Mouse (Mus musculus): ENCODE data around the gene Anapc11. TPM values are rescaled to one million over a fixed set of nuclear protein-coding genes. Genes with fewer than 3 reads are reported as not detected.
A peak's percentile ranks its signal among the peaks of the same experiment; 100 is the strongest.
"Not testable (repeated sequence)": the region's sequence is repeated elsewhere in the genome, so short reads cannot be mapped to it uniquely, and the experiment has no call there.

Gene Anapc11
- polyA plus RNA-seq, 1 experiment from 2014 or later: 236 TPM

GRCm38 (mm10) chr11:120558843-120559242, 39.4 kb upstream of the Anapc11 start:
- H3K4me3 ChIP-seq (ENCODE audit: low read depth, low read length); ATAC-seq (ENCODE audit: low read depth); H3K4me1 ChIP-seq (ENCODE audit: control insufficient read depth, insufficient read depth, low read length); H3K9ac ChIP-seq (replicated peaks; ENCODE audit: low read depth, low read length); H3K27ac ChIP-seq (ENCODE audit: low read depth, low read length); H3K4me2 ChIP-seq (ENCODE audit: low read depth, low read length); H3K9me3 ChIP-seq (ENCODE audit: control insufficient read depth, low read length); H3K27me3 ChIP-seq (ENCODE audit: control insufficient read depth, insufficient read depth, low read length): not testable (repeated sequence)
- WGBS: 85% methylated on average over 6 of the region's 6 CpGs
- H3K36me3 ChIP-seq (ENCODE audit: control insufficient read depth, insufficient read depth, low read length): peaks cover 39% of the 10 kb centered on the region

- Histone ChIP-seq H3K9ac (replicated peaks; ENCODE audit: low read depth, low read length) (no peak overlapping the region), H3K4me2 (ENCODE audit: low read depth, low read length) (no peak overlapping the region), H3K36me3 (ENCODE audit: control insufficient read depth, insufficient read depth, low read length) (peaks cover 60% of the 10 kb centered on the region), H3K27me3 (ENCODE audit: control insufficient read depth, insufficient read depth, low read length) (no peaks in the 10 kb centered on the region), H3K9me3 (ENCODE audit: control insufficient read depth, low read length) (no peaks in the 10 kb centered on the region), H3K27ac (ENCODE audit: low read depth, low read length) (no peak overlapping the region), H3K4me1 (ENCODE audit: control insufficient read depth, insufficient read depth, low read length) (no peaks in the 10 kb centered on the region), H3K4me3 (ENCODE audit: low read depth, low read length) (no peak overlapping the region)
- WGBS: 95% methylated on average over 13 of the region's 13 CpGs
- ATAC-seq (ENCODE audit: low read depth): no peak
Measured at GRCm38 (mm10) chr11:120560952-120561728, 37.1 kb upstream of the Anapc11 start.

- WGBS: 96% methylated on average over 13 of the region's 13 CpGs
- no peak overlapping the region for H3K4me3 ChIP-seq (ENCODE audit: low read depth, low read length)
Measured at GRCm38 (mm10) chr11:120562949-120563348, 35.3 kb upstream of the Anapc11 start.

GRCm38 (mm10) chr11:120565114-120565513, 33.1 kb upstream of the Anapc11 start:
- peaks cover 88% of the 10 kb centered on the region for H3K36me3 ChIP-seq (ENCODE audit: control insufficient read depth, insufficient read depth, low read length)
- H3K9ac ChIP-seq (replicated peaks; ENCODE audit: low read depth, low read length): no peak overlapping the region
- H3K9me3 ChIP-seq (ENCODE audit: control insufficient read depth, low read length): no peaks in the 10 kb centered on the region
- no peak overlapping the region for H3K4me2 ChIP-seq (ENCODE audit: low read depth, low read length)
- H3K4me3 ChIP-seq (ENCODE audit: low read depth, low read length): no peak overlapping the region
- 91% methylated on average over 9 of the region's 9 CpGs for WGBS
- no peak for ATAC-seq (ENCODE audit: low read depth)
- H3K27ac ChIP-seq (ENCODE audit: low read depth, low read length): no peak overlapping the region
- H3K27me3 ChIP-seq (ENCODE audit: control insufficient read depth, insufficient read depth, low read length): no peaks in the 10 kb centered on the region
- H3K4me1 ChIP-seq (ENCODE audit: control insufficient read depth, insufficient read depth, low read length): no peaks in the 10 kb centered on the region

More at GRCm38 (mm10) chr11:120562949-120563348, 35.3 kb upstream of the Anapc11 start:
- no peak overlapping the region for H3K9ac ChIP-seq (replicated peaks; ENCODE audit: low read depth, low read length)
- H3K4me2 ChIP-seq (ENCODE audit: low read depth, low read length): no peak overlapping the region
- peaks cover 78% of the 10 kb centered on the region for H3K36me3 ChIP-seq (ENCODE audit: control insufficient read depth, insufficient read depth, low read length)
- H3K27me3 ChIP-seq (ENCODE audit: control insufficient read depth, insufficient read depth, low read length): no peaks in the 10 kb centered on the region
- H3K4me1 ChIP-seq (ENCODE audit: control insufficient read depth, insufficient read depth, low read length): no peaks in the 10 kb centered on the region
- ATAC-seq (ENCODE audit: low read depth): no peak
- H3K9me3 ChIP-seq (ENCODE audit: control insufficient read depth, low read length): no peaks in the 10 kb centered on the region
- H3K27ac ChIP-seq (ENCODE audit: low read depth, low read length): no peak overlapping the region

- Histone ChIP-seq H3K27ac (ENCODE audit: low read depth, low read length) (no peak overlapping the region), H3K4me2 (ENCODE audit: low read depth, low read length) (no peak overlapping the region), H3K4me3 (ENCODE audit: low read depth, low read length) (no peak overlapping the region), H3K9me3 (ENCODE audit: control insufficient read depth, low read length) (no peaks in the 10 kb centered on the region), H3K27me3 (ENCODE audit: control insufficient read depth, insufficient read depth, low read length) (no peaks in the 10 kb centered on the region), H3K9ac (replicated peaks; ENCODE audit: low read depth, low read length) (no peak overlapping the region), H3K4me1 (ENCODE audit: control insufficient read depth, insufficient read depth, low read length) (peaks cover 8% of the 10 kb centered on the region), H3K36me3 (ENCODE audit: control insufficient read depth, insufficient read depth, low read length) (peaks cover 64% of the 10 kb centered on the region)
- ATAC-seq (ENCODE audit: low read depth): no peak
- WGBS: 92% methylated on average over 6 of the region's 6 CpGs
Measured at GRCm38 (mm10) chr11:120568324-120568723, 29.9 kb upstream of the Anapc11 start.

GRCm38 (mm10) chr11:120571122-120571521, 27.1 kb upstream of the Anapc11 start:
- Histone ChIP-seq H3K27me3 (ENCODE audit: control insufficient read depth, insufficient read depth, low read length) (no peaks in the 10 kb centered on the region), H3K4me2 (ENCODE audit: low read depth, low read length) (peak overlapping the region; percentile 95; the same call in 1 of the 2 replicates), H3K4me3 (ENCODE audit: low read depth, low read length) (no peak overlapping the region; the same call in 1 of the 2 replicates), H3K9ac (replicated peaks; ENCODE audit: low read depth, low read length) (no peak overlapping the region; the same call in 1 of the 2 replicates), H3K27ac (ENCODE audit: low read depth, low read length) (no peak overlapping the region), H3K9me3 (ENCODE audit: control insufficient read depth, low read length) (no peaks in the 10 kb centered on the region), H3K4me1 (ENCODE audit: control insufficient read depth, insufficient read depth, low read length) (peaks cover 16% of the 10 kb centered on the region), H3K36me3 (ENCODE audit: control insufficient read depth, insufficient read depth, low read length) (peaks cover 37% of the 10 kb centered on the region)
- WGBS: 89% methylated on average over 3 of the region's 3 CpGs
- no peak for ATAC-seq (ENCODE audit: low read depth)

- Histone ChIP-seq H3K36me3 (ENCODE audit: control insufficient read depth, insufficient read depth, low read length) (peaks cover 30% of the 10 kb centered on the region), H3K9ac (replicated peaks; ENCODE audit: low read depth, low read length) (peak overlapping the region; percentile 72), H3K4me2 (ENCODE audit: low read depth, low read length) (peak overlapping the region; percentile 95), H3K4me3 (ENCODE audit: low read depth, low read length) (peak overlapping the region; percentile 68), H3K27ac (ENCODE audit: low read depth, low read length) (peak overlapping the region; percentile 56), H3K4me1 (ENCODE audit: control insufficient read depth, insufficient read depth, low read length) (peaks cover 16% of the 10 kb centered on the region), H3K9me3 (ENCODE audit: control insufficient read depth, low read length) (no peaks in the 10 kb centered on the region), H3K27me3 (ENCODE audit: control insufficient read depth, insufficient read depth, low read length) (no peaks in the 10 kb centered on the region)
- WGBS: 15% methylated on average over 11 of the region's 11 CpGs
- ATAC-seq (ENCODE audit: low read depth): no peak
Measured at GRCm38 (mm10) chr11:120571754-120572416, 26.3 kb upstream of the Anapc11 start.

- H3K36me3 ChIP-seq (ENCODE audit: control insufficient read depth, insufficient read depth, low read length): peaks cover 27% of the 10 kb centered on the region
- peak overlapping the region; percentile 68 for H3K4me3 ChIP-seq (ENCODE audit: low read depth, low read length)
- peak overlapping the region; percentile 56 for H3K27ac ChIP-seq (ENCODE audit: low read depth, low read length)
- H3K9ac ChIP-seq (replicated peaks; ENCODE audit: low read depth, low read length): peak overlapping the region; percentile 72
- H3K27me3 ChIP-seq (ENCODE audit: control insufficient read depth, insufficient read depth, low read length): no peaks in the 10 kb centered on the region
- peaks cover 16% of the 10 kb centered on the region for H3K4me1 ChIP-seq (ENCODE audit: control insufficient read depth, insufficient read depth, low read length)
- peak; percentile 40; the same call in 1 of the 2 replicates for ATAC-seq (ENCODE audit: low read depth)
- 0% methylated on average over 21 of the region's 24 CpGs for WGBS
- no peaks in the 10 kb centered on the region for H3K9me3 ChIP-seq (ENCODE audit: control insufficient read depth, low read length)
- H3K4me2 ChIP-seq (ENCODE audit: low read depth, low read length): peak overlapping the region; percentile 95
Measured at GRCm38 (mm10) chr11:120572417-120572751, 25.8 kb upstream of the Anapc11 start.
